Mouse (Mus musculus) left cerebral cortex, adult 8-10 months (tissue): ENCODE results near the gene Chrm1. TPM values are rescaled to one million over a fixed set of nuclear protein-coding genes. Genes with fewer than 3 reads are reported as not detected.

ENCODE experiments used
- DNase-seq, 2 experiments: peaks; one replicate each; pipeline ENCODE4 v3.0.0; 2022; ENCODE audit warnings: low spot score in 2 of 2
- total RNA-seq, 4 experiments: library from RNA; stranded (reverse); gene quantifications; 2 replicates each; pipeline ENCODE4 v1.2.4; 2022

The Chrm1 gene
- total RNA-seq, 4 experiments from 2014 or later, result 131 to 142 (median 136) TPM

DNA sequence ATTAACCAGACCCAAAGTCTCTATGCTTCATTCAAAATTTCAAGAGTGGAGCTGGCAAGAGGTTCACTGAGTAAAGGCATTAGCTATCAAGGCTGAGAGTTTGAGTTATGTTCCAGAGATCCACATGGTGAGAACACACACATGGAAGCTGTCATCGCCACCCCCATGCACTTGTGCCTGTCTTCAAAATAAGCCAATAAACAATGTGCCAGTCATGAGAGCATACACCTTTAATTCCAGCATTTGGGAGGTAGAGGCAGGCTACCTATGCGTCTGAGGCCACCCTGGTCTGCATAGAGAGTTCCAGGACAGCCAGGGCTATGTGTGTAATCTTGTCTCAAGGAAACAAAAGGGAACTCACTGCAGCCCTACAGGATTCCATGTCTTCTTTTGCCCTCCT, 20.0 kb downstream of the Chrm1 start:
- no peak for DNase-seq

GRCm38 (mm10) chr19:8691871-8692539, 28.4 kb downstream of the Chrm1 start:
- DNase-seq, result no peak

GRCm38 (mm10) chr19:8692740-8693139, 29.2 kb downstream of the Chrm1 start:
- DNase-seq, result no peak

DNA sequence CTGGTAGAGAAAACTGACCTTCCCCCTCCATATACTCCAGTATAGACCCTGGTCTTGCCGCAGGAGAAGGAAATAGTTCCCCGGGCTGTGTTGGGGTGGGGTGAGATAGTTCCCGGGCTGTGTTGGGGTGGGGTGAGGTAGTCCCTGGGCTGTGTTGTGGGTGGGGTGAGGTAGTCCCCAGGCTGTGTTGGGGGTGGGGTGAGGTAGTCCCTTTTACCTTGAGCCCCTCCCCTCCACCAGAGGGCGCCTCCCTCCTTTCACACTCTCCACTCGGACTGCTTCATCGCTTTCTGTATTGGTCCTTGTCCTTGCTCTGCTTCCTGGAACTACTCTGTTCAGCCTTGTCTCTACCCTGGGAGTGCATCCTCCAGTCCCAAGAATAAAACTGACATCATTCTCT, 31.7 kb downstream of the Chrm1 start:
- DNase-seq, result no peak

- no peak for DNase-seq
These were observed 36.1 kb downstream of the Chrm1 start for GRCm38 (mm10) chr19:8699652-8700051.

DNA sequence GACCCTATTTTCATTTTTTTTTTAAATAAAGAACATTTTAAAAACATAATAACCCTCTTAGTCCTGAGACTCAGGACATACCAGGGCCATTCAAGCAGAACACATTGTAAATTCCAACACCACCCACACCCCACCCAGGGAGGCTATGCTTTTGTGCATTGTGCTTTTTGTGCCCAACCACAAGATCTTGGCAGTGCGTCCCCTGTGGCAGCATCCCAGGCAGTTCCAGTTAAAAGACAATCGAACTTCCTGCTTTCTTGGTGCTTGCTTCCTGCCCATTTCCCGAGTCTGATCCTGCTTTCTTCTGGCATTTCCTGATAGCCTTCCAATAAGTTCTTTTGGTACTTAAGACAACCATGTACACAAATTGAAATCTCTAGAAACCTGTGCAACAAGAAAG, 38.9 kb downstream of the Chrm1 start:
- no peak for DNase-seq

DNA sequence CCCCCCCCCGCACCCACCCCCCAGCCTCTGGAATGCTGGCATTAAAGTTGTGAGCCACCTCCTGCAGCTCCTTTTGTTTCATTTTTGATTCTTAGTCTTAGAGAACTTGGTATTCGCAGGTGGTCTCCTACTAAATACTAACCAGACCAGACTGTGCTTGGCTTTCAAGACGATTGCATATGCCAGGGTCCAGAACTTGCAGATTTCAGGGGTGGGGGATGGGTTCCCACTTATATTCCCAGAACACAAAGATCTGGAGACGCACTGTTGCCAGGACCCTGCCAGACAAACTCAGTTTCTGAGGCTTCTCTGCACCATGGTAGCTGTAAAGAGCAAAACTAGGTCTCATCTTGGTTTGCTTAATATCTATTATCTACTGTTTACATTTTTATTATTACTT, 40.0 kb downstream of the Chrm1 start:
- no peak for DNase-seq

DNA sequence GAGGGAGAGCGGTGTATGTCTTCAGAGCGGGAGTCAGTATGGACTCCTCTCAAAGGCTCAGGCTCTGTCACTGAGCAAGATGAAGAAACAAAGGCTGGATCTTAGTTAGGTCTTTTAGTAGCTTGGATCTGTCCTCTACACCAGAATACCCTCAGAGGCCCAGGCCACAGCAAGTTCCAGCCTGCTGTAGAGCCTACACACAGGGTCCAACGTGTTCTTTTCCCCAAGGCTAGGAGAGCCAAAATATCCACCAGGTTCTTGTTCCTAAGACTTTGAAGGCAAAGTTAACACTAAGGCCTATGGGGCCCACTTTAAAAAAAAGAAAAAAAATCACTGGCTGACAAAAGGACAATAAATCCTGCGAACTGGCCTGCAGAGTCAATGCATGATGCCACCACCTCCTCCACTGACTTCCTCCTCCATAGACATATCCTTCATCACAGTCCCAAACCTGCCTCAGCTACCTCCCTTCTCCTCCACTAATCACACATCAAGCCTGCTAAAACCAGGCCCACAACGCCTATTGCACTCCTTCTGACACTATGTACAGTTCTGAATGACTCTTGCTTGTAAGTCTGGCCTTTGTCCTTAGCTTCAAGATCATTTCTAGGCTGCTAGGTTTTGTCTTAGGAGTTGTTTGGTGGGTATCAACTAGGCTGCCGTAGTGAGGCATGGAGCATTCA, 41.6 kb downstream of the Chrm1 start:
- no peak for DNase-seq

DNA sequence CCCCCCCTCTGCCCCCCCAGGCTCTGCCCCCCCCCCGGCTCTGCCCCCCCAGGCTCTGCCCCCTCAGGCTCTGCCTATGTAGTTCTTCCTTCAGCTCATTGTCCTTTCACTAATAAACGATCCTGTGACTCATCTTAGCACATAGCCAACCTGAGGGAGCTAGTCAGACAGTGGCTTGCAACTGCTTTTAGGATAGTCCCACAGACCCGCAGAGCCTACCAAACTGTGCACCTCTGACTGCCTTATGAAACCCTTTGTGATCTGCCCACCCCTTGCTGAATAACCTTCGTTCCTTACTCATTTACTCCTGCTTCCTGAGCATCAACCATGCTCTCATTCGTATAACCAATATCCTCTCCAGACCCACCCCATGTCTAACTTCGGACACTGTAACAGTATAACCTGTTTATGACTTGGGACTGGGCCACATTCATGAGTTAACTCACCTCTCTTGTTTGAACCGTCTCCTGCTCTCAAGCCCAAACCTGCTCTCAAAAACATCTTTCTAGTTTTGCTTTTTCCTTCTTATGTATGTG, 42.6 kb downstream of the Chrm1 start:
- DNase-seq, result no peak

DNA sequence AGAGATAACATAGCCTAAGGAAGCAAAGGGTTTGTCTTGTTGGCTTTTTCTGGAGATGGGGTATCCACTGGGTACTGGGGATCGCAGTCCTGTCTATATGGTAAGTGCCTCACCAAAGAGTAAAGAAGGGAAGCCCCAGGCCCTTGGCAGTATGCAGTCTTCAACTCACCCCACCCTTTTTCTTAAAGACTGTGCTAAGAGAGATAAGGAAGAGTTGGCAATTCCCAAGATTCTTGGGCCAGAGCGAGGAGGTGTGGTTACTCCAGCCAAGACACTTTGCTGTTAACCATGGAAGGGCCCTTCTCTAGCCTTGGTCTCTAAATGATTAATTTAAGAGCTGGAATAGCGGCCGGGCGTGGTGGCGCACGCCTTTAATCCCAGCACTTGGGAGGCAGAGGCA, 43.3 kb downstream of the Chrm1 start:
- DNase-seq, result no peak

DNA sequence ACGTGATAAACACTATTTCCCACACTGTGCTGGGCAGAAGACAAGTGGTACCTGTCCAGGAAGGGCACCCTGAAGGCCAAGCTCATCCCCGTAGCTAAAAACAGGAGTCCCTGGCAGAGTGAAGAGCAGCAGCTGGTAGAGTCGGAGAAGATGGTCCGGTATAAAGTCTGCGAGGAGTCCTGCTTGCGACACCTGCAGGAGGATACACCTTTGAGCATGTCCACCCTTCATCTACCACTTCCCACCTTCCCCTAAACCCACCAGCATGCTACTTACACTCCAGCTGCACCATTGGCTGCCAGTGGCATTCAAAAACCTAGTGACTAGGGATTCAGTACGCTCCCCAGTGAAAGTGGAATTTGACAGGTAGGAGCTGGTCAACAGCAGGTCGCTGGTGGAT, 45.4 kb downstream of the Chrm1 start:
- no peak for DNase-seq

DNA sequence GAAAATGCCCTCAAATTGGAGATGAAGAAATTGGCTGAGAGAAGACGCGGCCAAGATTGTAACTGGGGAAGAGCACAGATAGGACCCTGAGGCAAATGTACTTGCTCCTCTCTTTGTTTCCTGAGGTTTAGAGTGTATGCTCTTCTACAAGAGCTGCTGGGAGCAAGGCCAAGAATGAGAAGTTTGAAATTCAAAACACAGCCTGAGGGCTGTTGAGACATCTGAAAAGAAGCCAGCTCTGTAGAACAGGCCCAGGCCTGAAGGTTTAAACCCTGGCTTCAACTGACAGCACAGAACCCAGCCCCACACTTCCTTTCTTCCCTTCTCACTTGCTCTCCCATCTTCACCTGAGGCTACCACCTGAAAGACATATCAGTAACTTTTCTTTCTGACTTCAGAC, 46.5 kb downstream of the Chrm1 start:
- DNase-seq, result no peak

DNA sequence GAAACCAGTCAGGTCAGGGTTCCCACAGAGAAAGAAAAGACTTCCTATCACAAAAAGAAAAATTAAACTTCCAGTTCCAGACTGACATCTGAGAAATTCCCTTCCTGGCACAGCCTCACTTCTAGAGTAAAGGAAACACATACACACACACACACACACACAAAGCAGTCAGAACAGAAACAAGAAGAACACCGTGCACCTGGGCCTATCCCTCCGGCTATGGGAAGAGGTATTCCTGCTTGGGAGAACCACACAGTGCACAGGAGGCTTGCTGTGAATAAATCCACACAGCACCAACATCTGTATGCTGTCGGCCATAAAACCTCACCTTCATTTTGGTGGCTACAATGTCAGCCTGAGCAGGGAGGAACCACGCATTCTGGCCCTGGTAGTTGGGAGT, 47.9 kb downstream of the Chrm1 start:
- no peak for DNase-seq

DNA sequence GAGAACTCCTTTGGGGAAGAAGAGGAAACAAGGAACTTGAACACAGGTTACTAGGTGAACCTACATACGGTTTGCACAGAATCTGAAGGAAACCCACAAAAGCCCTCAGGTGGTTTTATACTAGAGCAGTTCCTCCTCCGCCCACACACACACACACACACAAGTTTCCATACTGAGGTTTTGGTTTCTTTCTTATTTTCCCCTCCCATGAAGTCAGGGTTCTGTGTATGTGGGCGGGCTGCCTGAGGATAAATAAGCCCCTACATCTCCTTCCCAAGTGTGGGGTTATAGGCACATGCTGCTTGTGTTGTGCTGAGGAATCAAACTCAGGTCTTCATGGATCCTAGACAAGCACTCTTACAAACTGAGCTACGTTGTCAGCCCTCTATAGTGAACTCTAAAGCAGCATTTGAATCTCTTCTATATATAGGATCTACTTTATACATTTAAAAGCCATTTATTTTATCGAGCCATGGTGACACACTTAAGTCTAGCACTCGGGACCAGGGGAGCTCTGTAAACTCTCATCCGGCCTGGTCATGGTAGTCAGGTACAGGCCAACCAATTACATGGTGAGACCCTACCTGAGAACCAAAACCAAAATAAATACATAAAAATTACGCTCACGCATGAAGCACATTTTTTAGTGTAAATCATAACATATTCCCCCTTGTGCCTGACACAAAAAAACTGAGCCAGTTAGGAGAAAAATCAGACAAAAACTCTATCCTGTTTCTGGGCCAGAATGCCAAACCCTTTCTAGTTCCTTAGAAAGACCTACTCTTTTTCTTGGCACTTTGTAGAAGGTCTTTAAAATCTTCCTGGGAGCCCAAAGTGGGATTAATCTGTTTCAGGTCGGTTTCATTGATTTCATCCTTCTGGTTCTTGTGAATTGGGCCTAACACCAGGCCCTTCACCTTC, 48.6 kb downstream of the Chrm1 start:
- no peak for DNase-seq

DNA sequence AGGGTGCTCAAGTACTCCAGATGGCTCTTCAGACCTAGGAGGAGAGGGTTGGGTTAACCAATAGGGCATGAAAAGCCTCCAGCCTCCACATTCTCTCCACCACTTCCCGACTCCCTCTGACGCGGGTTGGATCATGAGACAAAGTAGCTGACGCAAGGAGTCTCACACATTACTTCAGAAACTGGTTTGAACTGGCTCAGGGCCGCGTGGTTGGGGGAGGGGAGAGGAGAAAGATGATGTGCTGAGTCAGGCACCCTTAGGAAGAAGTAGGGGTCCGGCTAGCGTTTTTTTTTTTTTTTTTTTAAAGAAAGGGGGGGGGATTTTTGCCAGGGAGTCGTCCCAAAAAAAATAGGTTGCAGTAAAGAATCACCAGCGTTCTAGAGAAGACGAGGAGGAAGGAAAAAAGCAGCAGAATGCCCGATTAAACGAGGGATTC, 49.3 kb downstream of the Chrm1 start:
- peak; percentile 46 to 55 for DNase-seq

DNA sequence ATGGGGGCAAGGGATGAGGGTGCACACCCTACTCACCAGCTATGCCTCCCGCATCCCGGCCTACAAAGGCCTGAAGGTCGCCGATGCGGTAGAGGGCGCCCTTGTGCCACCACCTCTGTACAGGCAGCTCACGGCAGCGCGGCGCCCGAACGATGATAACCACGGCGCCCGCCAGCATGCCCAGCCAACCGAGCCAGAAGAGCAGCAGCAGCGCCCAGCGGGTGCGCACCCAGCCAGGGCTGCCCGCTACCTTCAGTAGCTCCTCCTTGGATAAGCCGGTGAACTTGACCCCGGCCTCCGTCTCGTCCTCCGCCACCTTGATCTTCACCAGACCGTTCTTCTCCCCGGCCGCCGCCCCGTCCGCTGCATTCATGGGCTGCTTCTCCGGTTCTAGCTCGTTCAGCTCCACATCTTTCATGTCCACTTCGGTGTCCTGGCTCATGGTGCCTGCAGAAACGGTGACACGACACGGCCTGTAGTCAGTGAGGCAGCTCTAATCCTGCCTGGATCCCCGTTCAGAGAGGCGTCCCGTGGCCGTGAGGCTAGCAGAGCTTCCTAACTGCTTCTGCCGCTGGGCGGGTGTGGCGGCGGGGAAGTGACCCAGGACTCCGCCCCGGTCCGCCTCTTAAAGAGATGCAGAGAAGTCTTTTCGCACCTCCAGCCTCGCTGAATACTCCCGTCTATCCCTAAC, 49.9 kb downstream of the Chrm1 start:
- peak; percentile 89 to 90 for DNase-seq

- no peak for DNase-seq
These were observed 50.5 kb downstream of the Chrm1 start for GRCm38 (mm10) chr19:8713997-8714652.

- DNase-seq, result no peak
These were observed 51.3 kb downstream of the Chrm1 start for GRCm38 (mm10) chr19:8714653-8715481.

GRCm38 (mm10) chr19:8715868-8716766, 52.5 kb downstream of the Chrm1 start:
- DNase-seq, result no peak
